Mouse (Mus musculus) mature B cell (primary cell): ENCODE measurements around the gene Gabrp.

Source experiments
- in situ Hi-C: fragments of 300-500 bp; cut with MboI; formaldehyde crosslinking; loops from 2 replicates; pipeline ENCODE4 v1.14.3; 2019

Gene Gabrp

DNA sequence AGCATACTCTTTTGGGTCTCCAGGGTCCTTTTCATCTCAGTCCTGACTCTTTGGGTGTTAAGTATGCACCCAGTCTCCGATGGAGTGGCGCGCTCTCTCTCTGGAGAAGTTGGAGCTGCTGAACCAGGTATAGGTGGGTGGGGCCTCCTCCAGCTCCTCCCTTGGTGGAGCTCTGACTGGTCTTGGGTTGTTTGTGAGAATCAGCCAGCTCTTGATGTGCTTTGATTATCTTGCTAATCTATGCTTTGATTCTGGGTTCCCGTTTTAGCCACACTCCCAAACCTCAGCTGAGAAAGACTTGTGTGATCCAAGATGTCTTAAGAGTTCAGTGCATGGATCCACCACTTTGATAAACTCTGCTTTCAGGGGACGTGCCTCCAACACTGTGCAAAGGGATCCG is at the start of gene Gabrp:
Gabrp (minus strand) TSS at position 101 of the 400 bp plus-strand sequence.
- in situ Hi-C loops, result no loop called here

DNA sequence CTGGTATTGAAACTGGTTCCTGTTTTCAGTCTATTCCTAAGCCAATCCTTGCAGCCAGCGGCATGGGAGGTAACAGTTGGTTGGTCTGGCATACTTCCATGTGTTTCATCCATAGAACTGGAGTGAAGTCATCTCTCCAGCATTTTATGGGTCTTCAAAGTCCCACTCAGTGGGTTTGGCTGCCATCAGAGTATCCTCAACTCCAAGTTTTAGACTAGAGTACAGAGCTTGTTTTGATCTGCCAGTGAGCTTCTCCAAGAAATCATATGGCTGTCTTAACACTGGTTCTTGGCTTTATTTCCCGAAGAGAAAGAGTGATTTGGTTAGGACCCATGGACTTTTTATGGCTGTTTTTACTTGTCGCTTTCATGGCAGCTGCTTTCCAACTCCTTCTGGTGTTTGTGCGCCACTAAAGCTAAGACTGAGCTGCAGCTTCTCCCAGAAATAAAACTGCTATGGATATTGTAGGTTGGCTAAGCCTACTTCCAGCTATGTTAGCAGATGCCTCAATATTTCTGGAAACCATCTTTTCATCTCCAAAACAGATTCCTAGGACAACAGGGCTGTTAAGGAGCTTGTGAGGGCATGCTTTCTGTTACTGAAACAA is 48.5 kb upstream of the Gabrp start:
- in situ Hi-C loops, result no loop called here

DNA sequence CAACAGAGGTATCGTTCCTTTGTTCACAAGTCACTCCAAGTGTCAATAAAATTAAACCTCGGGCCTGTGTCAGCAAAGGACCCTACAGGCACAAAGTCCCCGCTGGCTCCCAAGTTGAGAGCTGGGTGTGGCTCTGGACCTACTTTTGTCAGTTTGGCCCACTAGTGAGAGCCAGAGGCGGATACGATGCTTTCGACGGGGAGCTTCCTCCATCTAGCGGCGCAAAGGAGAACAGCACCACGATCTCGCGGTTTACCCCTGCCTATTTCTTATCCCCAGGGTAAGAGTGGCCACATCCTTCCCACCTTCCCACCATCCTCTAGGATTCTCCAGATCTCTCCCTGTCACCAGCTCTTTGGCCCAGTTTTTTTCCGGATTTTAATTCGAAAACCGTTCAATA is 35.5 kb upstream of the Gabrp start:
- in situ Hi-C loops, result no loop called here

DNA sequence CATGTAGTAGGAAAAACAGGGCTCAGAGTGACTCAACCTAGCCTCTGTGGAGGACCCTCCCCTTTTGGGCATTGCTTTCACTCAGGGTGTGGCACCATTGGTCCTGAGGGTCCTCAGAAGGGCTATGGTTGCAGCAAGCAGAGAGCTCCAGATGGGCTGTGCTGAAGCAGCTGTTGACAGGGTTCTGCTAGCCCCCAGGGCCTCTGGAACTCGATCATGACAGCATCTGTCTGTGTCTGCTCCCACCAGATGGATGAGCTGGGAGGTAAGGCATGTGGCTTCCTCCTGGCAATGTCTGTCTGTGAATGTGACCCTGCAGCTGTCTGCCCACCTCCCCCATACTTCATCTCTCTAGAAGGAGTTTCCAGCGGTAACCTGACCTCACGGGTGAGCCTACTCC is 29.0 kb upstream of the Gabrp start:
- in situ Hi-C loops, result no loop called here

DNA sequence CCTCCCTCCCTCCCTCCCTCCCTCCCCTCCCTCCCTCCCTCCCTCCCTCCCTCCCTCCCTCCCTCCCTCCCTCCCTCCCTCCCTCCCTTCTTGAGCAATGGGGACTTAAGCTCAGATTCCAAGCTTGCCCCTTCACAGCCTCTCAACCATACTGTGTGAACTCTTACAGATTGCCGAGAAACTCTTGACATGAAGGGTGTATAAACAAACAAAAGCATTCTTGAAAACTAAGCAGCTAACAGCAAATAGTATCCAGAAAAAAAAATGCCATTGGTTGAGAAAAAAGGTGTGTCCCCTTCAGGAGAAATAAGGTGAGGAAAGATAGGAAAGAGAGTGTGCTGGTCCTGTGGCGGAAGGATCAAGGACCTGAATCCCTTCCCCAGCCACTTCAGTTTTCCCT is 24.4 kb upstream of the Gabrp start:
- in situ Hi-C loops, result no loop called here

DNA sequence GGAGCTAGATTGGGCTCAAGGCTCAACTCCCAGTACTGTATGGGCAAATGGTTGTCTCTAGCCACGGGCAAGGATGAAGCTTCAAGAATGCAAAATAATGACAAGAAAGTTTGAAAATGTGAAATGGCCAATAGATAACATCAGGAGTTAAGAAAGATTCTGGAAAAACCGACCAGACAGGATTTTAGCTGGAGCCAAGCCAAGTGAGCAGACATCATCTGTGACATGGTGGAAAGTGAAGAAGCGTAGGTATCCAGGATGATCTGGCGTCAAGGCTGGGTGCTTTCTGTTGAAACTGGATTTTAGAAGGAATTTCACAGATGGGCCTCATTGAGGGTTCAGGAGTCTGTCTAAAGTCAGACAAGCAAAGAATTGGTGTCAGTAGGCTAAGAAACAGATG is 20.2 kb upstream of the Gabrp start, which contains the start of gene D130052B06Rik:
D130052B06Rik (plus strand) TSS at position 317 of the 400 bp plus-strand sequence.
- in situ Hi-C loops, result no loop called here

DNA sequence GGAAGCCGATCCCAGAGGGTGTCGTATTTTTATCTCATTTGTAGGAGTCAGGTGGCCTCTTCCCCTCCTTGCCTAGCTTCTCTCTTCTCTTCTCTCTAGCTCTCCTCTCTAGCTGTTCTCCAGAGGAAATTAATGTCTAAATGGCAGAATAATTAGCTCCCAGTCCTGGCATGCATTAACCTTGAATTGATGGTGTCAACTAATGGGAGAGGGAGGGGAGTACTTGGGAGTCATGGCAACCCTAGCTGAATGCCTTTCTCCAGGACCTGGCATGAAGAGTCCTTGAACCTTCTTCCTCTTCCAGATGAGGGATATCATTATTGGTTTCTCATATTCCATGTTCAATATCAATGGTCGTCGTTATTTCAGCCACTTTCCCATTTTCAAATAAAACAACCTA is 17.9 kb upstream of the Gabrp start:
- in situ Hi-C loops, result no loop called here

DNA sequence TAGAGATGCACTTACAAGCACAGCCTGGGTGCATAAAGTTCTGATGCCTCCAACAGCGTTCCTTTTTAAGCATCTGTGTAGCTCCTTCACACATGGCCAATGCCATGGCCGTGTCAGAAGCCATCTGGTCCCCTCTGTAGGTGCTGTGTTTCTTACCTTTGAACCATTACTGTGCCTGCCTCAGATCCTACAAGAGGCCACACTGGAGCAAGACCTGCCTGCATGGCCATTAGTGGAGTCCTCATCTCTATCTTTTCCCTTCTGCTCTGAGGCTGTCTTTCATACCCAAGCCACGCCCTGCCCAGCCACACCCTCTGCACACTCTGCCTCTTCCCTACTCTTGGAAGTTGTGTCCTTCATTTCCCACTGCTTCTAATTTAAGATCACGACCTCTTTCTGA is 14.1 kb upstream of the Gabrp start:
- in situ Hi-C loops, result no loop called here

DNA sequence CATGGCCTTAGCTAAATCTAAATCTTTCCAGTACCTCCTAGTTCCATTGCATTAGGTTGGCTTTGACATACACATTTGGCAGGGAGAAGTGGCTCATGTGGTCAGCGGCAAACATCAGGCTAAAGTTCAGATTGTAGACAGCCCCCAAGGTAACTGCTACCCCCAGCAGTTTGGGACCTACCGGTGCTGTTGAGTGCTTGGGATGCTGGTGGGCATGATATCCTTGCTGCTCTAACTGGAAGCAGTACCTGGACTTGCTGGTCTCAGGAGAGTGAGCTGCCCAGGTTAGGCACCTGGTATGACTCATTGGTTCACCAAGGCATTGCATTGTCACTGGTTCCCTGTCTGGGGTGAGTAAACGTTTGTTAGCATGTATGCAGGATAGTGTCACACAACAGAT is 12.0 kb upstream of the Gabrp start:
- in situ Hi-C loops, result no loop called here

DNA sequence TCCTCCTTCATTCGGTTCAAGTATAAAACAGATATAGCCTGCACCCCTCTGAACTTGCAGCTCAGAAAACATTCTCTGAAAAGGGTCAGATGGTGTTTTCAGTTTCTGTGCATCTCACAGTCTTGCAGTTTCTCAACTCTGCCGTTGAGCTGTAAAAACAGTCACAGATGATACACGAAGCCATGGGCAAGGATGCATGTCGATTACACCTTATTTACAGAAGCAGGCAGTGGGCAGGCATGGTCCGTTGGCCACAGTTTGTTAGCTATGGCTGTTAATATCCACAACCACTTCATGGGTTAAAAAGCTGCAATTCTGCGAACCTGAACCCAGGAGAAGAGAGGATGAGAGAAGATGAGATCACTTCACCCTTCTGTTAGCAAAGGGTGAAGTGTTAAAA is 7.9 kb upstream of the Gabrp start:
- in situ Hi-C loops, result no loop called here

DNA sequence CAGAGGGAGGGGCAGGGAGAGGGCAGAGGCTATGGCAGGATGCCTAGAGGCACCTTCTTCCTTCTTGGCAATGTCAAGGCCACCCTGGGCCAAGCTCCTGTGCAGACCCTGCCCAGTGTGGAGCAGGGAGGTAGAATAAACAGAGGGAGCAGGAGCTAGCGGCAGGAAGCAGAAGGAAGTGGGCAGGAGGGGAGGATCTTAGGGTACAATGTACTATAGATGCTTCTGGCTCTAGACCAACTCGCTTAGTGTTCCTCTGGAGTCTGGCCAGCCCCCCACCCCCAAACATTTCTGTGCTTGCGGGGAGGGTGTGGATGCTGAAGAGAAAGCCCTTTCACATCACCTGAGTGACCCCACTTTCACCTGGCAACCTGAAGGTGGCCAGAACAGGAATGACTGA is 862 bp upstream of the Gabrp start:
- in situ Hi-C loops, result no loop called here

DNA sequence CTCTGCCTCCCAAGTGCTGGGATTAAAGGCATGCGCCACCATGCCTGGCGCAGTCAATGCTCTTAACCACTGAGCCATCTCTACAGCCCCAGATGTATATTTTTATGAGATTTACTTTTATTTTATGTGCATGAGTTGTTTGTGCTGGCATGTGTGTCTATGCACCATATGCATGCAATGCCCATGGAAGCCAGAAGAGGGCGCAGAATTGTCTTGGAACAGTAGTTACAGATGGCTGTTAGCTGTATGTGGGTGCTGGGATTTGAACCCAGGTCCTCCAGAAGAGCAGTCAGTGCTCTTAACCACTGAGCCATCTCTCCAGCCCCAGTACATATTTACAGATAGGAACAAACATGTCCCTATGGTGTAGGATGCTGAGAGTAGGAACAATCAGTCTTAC is 3.8 kb downstream of the Gabrp start:
- in situ Hi-C loops, result no loop called here

DNA sequence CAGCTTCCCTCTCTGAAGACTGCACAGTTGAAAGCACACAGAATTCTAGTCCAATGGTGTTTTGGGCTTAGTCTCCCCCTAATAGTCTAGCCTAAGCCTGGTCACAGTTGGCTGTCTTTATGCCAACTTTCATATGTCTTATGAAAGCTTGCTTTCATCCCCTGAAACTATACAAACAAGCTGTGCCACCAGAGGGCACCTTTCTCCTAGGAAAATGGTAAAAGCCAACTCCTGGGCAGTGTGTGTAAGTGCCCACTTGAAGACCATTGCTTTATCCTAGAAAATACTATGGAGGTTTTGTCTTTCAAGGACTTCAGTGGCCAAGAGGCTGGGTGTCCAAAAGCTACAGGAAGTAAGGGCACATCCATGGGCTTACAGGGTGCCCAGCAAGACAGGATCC is 8.3 kb downstream of the Gabrp start:
- in situ Hi-C loops, result no loop called here

DNA sequence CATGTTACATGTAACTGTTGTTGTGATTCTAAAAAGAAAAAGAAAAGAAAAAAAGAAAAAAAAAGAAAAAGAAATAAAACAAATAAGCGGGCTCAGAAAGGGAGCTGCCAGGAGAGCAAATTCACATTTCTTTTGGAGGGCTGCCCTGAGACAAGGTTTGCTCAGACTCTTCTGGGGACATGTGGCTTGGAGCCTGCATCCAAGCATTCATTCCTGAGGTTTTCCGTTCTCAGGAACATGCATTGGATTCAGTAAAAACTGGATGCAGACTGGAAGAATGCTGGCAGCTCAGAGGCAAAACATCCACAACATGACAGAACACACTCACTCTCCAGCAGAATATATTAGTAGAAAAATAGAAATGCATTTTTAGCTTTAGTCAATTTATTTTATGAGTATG is 14.8 kb downstream of the Gabrp start:
- in situ Hi-C loops, result no loop called here

DNA sequence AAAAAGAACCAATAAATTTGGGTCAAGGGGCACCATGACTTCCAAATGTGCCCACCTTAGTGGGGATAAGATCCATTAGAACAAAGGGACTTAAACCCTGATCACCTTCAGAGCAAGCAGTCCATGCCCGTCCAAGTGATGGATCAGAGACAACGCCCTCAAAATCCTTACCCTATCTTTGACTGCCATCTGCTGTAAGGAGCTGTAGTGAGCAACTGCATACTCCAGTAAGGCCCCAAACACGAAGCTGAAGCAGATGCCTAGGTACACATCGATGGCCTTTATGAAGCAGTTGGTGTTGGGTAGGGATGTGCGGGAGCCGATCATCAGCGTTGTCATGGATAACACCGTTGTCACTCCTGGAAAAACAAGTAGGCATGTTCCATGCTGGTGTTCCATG is 24.6 kb downstream of the Gabrp start:
- in situ Hi-C loops, result no loop called here

DNA sequence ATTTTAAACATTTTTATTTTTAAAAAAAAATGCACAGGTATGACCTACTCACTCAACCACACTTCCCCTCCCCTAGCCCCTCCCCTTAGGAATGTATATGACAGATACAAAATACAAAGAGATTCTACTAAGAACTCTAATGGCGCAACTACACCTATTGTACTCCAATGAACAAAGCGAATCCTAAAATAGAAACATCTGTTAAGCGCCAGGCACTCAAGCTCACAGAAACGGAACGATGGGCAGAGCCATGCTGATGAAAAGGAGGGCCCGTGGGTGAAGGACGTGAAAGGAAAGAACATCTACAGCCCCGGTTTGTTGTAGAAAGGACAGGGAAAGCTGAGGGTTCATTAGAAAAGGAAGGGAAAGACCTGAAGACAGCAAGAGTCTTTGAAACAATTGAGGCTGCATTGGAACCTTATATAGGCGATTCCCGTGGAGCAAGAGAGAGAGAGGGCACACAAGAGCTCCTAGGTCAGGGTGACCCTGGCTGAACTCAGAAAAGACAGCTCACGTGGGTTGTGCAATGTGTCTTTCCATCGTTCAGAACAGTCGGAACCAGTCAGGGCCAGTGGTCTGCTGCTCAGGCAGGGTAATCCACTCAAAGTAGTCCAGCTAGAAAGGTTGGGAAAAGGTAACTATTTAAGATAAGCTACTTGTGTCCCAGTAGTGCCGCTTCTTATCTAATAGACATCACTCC is 27.7 kb downstream of the Gabrp start:
- in situ Hi-C loops, result no loop called here

DNA sequence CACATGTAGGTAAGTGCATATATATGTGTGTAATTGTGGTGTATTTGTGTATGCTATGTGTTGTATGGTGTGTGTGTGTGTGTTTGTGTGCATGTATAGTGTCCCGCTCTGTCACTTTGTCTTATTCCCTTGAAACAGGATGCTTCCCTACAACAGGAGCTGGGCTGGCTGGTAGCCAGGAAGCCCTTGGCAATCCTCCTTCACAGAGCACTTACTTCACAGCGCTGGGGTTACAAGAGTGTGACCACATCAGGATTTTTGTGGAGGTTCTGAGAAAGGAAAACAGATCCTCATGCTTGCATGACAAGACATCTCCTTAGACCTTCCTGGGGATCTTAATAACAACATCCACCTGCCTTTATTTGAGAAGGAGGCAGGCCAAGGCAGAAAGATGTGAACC is 31.4 kb downstream of the Gabrp start:
- in situ Hi-C loops, result no loop called here

DNA sequence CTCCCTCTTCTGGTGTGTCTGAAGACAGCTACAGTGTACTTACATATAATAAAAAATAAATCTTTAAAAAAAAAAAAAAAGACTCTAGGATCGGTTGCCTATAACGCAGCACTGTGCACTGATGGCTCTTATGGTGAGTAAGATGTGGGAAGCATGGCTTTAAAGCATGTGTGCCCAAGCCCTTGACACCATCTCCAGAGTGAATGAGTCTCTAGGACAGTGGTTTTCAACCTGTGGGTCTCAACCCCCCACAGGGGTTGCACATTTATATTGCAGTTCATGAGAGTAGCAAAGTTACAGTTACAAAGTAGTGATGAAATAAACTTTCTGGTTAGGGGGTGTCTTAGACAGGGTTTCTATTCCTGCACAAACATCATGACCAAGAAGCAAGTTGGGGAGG is 33.8 kb downstream of the Gabrp start:
- in situ Hi-C loops, result no loop called here

DNA sequence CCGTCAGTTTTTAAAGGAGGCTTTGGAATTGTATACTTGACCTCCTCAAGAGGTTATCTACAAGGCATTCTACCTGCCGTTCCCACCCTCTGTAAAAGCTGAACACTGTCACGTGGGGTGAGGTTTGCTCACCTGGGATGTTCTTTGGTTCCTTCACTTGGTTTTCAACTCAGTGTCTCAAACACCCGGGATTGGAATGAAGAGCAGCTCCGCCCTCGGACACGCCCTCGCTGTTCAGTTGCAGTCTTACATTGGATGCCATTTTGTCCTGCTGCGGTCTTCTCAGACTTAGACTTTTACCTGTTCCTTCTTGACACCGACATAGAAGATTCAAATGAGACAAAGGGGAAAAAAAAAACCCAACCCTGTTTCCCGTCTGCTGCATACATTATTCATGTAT is 34.6 kb downstream of the Gabrp start:
- in situ Hi-C loops, result no loop called here

DNA sequence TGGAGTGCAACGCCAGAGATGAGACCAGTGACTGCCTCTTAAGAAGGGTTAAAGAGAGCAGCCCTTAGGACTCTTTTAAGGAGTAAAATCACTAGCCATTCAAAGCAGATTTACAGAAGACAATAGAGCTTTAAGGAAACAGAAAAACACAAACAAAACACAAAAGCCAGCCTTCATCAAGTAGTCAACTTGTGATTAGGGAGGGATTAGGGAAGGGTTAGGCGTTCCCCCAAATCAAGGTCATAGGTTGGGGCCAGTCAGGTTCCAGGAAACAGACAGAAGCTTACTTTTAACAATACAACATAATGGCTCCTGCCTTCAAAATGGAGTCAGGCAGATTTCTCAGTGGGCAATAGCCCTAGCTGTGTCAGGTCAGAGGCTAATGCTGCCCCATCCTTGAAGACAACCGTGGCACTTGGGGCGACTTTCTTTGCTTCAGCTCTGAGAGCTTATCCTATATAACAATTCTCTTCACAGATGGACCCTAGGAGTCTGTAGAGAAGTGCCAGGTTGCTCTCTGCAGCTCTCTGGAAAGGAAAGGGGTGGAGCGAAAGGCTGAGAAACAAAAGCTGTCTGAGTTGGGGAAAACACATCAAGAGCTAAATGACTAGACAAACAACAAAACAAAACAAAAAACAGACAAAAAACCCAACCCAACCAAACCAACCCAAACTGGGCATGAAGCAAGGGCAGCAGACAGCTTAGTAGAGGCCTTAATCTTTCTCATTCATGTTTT is 41.2 kb downstream of the Gabrp start:
- in situ Hi-C loops, result no loop called here

DNA sequence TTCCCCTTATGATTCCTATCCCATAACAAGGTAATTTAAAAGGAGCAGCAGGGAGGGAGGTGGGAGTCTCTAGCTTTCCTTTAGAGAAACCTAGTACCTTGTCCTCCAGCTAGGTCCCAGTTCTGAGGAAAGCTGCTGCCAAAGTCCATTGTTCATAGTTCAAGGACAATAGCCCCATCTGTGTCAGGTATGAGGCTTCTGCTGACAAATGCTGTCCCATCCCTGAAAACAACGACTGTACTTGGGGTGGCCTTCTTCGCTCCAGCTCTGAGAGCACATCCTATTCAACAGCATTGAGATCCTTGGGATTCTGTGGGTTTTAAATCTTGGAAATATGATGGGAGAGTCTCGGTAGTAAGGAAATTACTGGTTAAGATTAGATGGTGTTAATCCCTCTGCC is 42.1 kb downstream of the Gabrp start:
- in situ Hi-C loops, result no loop called here

DNA sequence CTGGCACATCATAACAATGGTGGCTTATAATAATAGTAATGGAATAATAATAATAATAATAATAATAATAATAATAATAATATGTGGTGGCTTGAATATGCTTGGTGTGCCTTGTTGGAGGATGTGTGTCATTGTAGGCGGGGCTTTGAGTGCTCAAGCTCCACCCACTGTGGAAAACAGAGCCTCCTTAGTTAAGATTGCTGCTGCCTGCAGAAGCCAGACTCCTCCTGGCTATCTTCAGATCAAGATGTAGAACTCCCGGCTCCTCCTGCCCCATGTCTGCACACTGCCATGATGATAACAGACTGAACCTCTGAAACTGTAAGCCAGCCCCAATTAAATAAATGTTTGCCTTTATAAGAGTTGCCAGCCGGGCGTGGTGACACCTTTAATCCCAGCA is 44.2 kb downstream of the Gabrp start:
- in situ Hi-C loops, result no loop called here

DNA sequence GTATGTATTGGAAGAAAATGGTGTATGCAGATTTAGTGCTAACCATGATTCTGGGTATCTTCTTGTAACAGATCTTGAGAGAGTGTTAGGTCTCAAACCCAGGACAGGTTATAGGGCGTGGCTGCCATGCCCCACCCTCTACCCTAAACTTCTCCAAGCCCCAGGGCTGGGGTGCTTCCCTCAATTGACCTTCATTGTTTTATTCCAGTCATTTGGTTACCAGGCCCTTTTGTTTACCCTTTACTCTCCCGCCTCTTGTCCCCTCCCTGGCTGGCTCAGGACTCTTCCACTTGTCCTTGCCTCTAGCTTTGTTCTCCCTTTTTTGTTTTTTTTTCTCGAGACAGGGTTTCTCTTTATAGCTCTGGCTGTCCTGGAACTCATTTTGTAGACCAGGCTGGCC is 45.2 kb downstream of the Gabrp start:
- in situ Hi-C loops, result no loop called here
